Mouse (Mus musculus): ENCODE results near the gene Cdv3. TPM values are rescaled to one million over a fixed set of nuclear protein-coding genes. Genes with fewer than 3 reads are reported as not detected.

The Cdv3 gene
- total RNA-seq (2014; rRNA removed) (85.7 and 111 TPM in 2 replicates), polyA plus RNA-seq (2015; fragmentation: Nextera tagmentation; extraction: Ambion mirVana) (90.5 and 97.5 TPM in 2 replicates)

DNA sequence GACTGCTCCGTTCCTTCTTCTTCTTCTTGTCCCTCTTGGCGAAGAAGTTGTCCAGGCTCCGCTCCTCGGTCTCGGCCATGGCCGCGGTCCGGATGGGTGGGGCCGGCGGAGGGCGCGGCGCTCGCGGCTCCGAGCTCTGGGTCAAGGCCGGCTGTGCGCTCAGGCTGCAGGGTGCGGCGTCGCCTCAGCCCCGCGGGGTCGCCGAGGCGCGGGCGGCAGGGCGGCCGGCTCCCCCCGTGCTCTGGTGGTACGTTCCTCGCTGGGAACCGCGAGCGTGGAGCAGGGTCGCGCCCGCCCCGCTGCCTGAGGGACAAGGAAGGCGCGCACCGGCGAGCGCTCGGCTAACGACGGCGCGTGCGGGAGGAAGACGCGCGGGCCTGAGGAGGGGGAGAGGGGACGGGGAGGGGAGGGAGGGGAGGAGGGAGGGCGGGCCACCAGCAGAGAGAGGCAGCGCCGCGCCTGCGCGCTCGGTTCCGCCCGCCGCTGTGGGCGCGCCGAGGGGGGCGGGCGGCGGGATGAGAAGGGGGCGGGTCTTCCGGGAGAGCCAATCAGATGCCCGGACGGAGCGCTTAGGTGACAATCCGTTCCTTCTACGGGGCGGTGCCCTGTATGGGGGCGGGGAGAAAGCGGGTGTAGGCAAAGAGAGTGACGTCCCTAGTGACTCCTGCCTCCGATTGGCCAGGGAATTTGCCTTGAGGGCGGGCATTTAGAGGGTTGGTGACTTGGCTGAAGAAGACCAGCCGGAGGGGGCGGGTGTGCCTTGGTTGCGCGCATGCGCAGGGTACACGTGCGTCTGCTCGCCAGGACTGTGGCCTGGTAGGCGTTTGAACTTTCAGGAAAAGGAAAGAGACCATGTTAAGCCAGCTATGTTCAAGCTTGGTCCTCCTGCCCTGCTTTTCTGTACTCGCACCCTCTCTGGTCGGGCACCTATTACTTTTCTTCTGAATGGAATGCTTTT, at the start of gene Cdv3:
Gene Cdv3, minus strand, starts transcription at position 551 of the 958 bp plus-strand sequence.
- Histone ChIP-seq H3K9me3 (ENCODE audit: low read length) (no peaks in the 10 kb centered on the region), H3K4me1 (ENCODE audit: insufficient read depth, low read length) (peaks cover 18% of the 10 kb centered on the region; the same call in 1 of the 2 replicates), H3K27me3 (ENCODE audit: insufficient read depth, low read length) (no peaks in the 10 kb centered on the region), H3K4me2 (ENCODE audit: low read depth, low read length) (peak within 1 kb of the TSS; percentile 95), H3K27ac (peak within 1 kb of the TSS; percentile 98), H3K36me3 (ENCODE audit: insufficient read depth, low read length) (no peaks in the 10 kb centered on the region), H3K9ac (replicated peaks; ENCODE audit: low read length) (peak within 1 kb of the TSS; percentile 91), H3K4me3 (ENCODE audit: low read length) (peak within 1 kb of the TSS; percentile 90)
- WGBS: under 1% methylated on average over 77 of the region's 95 CpGs
- DNase-seq (ENCODE audit: low spot score): peak; percentile 100
- peak; percentile 99 for ATAC-seq
- peak; percentile 29; the same call in 1 of the 2 replicates for TF ChIP-seq CTCF (IDR thresholded peaks at IDR 0.05; ENCODE audit: low read depth)

DNA sequence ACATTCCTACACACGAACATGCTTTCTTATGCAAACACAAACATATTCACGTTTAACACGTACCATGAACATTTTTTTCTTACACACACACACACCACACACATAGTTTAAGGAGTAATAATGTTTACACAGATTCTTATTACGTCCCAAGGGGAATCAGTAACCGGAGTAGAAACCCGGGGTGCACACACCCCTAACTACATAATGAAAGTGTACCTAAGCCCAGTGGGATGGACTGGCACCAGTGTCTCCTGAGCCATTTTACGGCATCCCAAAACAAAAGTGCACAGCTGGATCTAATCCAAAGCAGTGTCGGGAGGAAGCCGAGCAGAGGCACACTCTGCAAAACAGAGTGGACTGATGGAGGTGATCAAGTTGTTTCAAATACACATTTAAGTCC, 47.8 kb upstream of the Cdv3 start:
- DNase-seq (ENCODE audit: low spot score) (no peak), ATAC-seq (no peak)
- H3K36me3 ChIP-seq (ENCODE audit: insufficient read depth, low read length): no peaks in the 10 kb centered on the region
- WGBS: 43% methylated on average over 9 of the region's 9 CpGs
- H3K9me3 ChIP-seq (ENCODE audit: low read length): no peaks in the 10 kb centered on the region
- H3K4me1 ChIP-seq (ENCODE audit: insufficient read depth, low read length): no peaks in the 10 kb centered on the region
- H3K27ac ChIP-seq: no peak overlapping the region
- H3K4me3 ChIP-seq (ENCODE audit: low read length): no peak overlapping the region
- H3K4me2 ChIP-seq (ENCODE audit: low read depth, low read length): no peak overlapping the region
- no peak overlapping the region for H3K9ac ChIP-seq (replicated peaks; ENCODE audit: low read length)
- no peaks in the 10 kb centered on the region for H3K27me3 ChIP-seq (ENCODE audit: insufficient read depth, low read length)
- no peak for TF ChIP-seq CTCF (IDR thresholded peaks at IDR 0.05; ENCODE audit: low read depth)

DNA sequence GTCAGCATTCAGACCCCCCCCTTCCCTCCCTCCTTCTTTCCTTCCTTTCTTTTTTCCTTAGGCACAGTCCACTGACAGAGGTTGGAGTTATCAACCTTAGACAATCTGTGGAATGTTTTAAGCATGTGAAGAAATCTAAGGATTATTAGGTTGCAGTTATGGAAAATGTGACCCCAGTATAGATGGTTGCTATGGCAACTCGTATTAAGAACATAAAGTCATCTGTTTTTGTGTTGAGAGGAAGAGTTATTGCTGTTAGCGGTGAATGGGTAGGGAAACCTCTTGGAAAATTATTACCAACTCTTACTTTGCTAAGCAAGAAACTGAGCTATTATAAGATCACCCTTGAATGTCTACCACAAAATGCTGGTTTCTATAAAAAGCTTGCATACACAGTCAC, 43.5 kb upstream of the Cdv3 start:
- DNase-seq (ENCODE audit: low spot score): no peak
- 84% methylated on average over 2 of the region's 2 CpGs for WGBS
- H3K27ac ChIP-seq: no peak overlapping the region
- no peak overlapping the region for H3K4me3 ChIP-seq (ENCODE audit: low read length)
- no peaks in the 10 kb centered on the region for H3K4me1 ChIP-seq (ENCODE audit: insufficient read depth, low read length)
- H3K4me2 ChIP-seq (ENCODE audit: low read depth, low read length): no peak overlapping the region
- no peak overlapping the region for H3K9ac ChIP-seq (replicated peaks; ENCODE audit: low read length)
- no peaks in the 10 kb centered on the region for H3K9me3 ChIP-seq (ENCODE audit: low read length)
- ATAC-seq: no peak
- H3K27me3 ChIP-seq (ENCODE audit: insufficient read depth, low read length): no peaks in the 10 kb centered on the region
- TF ChIP-seq CTCF (IDR thresholded peaks at IDR 0.05; ENCODE audit: low read depth): no peak
- H3K36me3 ChIP-seq (ENCODE audit: insufficient read depth, low read length): no peaks in the 10 kb centered on the region

DNA sequence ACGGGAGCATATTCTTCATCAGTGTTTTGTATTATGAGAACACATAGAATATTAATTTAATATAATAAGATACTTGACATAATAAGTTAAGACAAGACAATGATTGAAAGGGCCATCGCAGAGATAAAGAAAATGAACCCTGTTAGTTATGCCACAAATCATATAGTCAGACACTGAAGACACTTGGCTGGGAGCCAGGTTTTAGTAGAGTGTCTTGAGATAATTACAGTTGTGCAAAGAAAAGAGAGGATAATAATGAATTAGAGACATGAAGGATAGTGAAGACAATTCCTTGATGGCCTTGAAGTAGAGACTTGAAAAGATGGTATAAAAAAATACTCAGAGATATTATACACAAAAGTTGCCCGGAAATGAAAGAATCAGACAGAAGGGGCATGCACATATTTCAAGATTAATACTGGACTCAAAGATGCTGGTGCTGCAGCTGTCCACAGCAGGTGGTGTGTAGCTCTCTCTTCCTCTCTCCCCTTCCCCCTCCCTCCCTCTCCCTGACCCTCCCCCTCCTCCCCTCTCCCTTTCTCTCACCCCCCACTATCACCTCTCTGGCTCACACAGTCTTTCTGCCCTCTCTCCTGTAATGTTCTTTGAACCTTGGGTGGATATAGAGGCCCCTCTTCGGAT, 42.6 kb upstream of the Cdv3 start:
- no peak for ATAC-seq
- Histone ChIP-seq H3K27me3 (ENCODE audit: insufficient read depth, low read length) (no peaks in the 10 kb centered on the region), H3K9me3 (ENCODE audit: low read length) (no peaks in the 10 kb centered on the region), H3K9ac (replicated peaks; ENCODE audit: low read length) (no peak overlapping the region), H3K27ac (no peak overlapping the region), H3K36me3 (ENCODE audit: insufficient read depth, low read length) (no peaks in the 10 kb centered on the region), H3K4me1 (ENCODE audit: insufficient read depth, low read length) (no peaks in the 10 kb centered on the region), H3K4me2 (ENCODE audit: low read depth, low read length) (no peak overlapping the region), H3K4me3 (ENCODE audit: low read length) (no peak overlapping the region)
- 39% methylated on average over 4 of the region's 4 CpGs for WGBS
- DNase-seq (ENCODE audit: low spot score): peak; percentile 66
- TF ChIP-seq CTCF (IDR thresholded peaks at IDR 0.05; ENCODE audit: low read depth): no peak

DNA sequence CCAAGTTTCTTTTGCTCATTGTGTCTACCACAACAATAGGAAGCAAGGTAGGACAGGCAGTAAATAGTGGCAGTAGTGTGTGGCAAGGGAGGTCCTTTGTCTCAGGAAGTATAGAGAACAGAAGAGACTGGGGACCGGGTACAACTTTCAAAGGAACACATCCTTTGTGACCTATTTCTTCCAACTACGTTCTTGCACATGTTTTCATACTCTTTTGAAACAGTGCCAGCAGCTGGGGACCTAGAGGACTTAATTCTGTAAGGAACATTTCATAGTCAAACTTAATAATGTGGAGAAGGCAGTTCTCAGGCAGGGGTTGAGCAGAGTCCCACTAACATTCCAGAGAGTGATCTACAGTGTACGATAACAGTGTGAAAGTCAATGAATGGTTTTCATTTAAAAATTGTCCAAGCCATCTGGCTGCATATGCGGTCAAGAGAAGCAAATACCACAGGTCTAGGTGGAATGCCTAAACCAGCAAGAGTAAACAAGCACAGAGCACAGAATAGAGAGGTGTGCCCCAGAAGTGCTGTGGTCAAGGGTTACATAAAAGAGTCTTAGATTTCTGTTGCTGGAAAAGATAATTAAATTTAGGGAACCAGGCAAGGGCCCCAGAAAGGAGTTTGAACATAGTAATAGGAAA, 37.8 kb upstream of the Cdv3 start:
- H3K27me3 ChIP-seq (ENCODE audit: insufficient read depth, low read length): no peaks in the 10 kb centered on the region
- H3K36me3 ChIP-seq (ENCODE audit: insufficient read depth, low read length): no peaks in the 10 kb centered on the region
- H3K4me2 ChIP-seq (ENCODE audit: low read depth, low read length): no peak overlapping the region
- no peak for DNase-seq (ENCODE audit: low spot score)
- H3K4me1 ChIP-seq (ENCODE audit: insufficient read depth, low read length): no peaks in the 10 kb centered on the region
- 65% methylated on average over 4 of the region's 4 CpGs for WGBS
- H3K27ac ChIP-seq: no peak overlapping the region
- no peaks in the 10 kb centered on the region for H3K9me3 ChIP-seq (ENCODE audit: low read length)
- no peak for TF ChIP-seq CTCF (IDR thresholded peaks at IDR 0.05; ENCODE audit: low read depth)
- no peak overlapping the region for H3K9ac ChIP-seq (replicated peaks; ENCODE audit: low read length)
- H3K4me3 ChIP-seq (ENCODE audit: low read length): no peak overlapping the region
- no peak for ATAC-seq

DNA sequence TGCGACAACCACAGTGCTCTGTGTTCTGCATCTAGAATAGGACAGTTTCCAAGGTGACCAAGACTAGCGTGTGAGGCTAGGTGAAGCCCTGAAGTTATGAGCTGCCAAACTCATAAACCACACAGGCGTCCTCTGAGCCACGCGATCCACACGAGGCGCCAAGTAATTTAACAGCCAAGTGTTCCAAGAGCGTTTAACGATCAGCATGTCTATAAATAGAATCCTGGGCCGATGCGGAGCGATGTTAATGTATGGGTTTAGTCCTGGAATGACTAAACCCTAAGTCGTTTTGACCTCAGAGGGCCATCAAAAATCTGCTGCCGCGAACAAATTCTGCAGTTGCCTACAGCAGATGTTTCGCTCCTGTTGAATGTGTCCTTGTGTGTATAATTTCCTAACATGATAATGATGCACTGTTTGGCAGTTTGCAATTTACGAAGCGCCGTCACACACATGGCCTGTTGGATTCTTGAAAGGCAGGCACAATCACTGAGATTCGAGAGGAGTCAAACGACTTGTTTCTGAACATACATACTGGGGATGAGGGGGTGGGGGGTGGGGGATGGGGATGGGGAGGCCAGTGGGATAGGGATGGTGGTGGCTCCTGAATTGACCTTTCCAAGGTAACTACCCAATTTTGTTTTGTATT, 33.0 kb upstream of the Cdv3 start:
- Histone ChIP-seq H3K4me3 (ENCODE audit: low read length) (no peak overlapping the region), H3K27me3 (ENCODE audit: insufficient read depth, low read length) (no peaks in the 10 kb centered on the region), H3K4me2 (ENCODE audit: low read depth, low read length) (no peak overlapping the region), H3K9me3 (ENCODE audit: low read length) (no peaks in the 10 kb centered on the region), H3K9ac (replicated peaks; ENCODE audit: low read length) (no peak overlapping the region), H3K27ac (no peak overlapping the region), H3K4me1 (ENCODE audit: insufficient read depth, low read length) (no peaks in the 10 kb centered on the region), H3K36me3 (ENCODE audit: insufficient read depth, low read length) (no peaks in the 10 kb centered on the region)
- WGBS: 49% methylated on average over 21 of the region's 21 CpGs
- TF ChIP-seq CTCF (IDR thresholded peaks at IDR 0.05; ENCODE audit: low read depth): no peak
- DNase-seq (ENCODE audit: low spot score) (peak; percentile 59), ATAC-seq (no peak)
